Mouse (Mus musculus) myocyte (in vitro differentiated cells): Measurements from ENCODE around the gene Rxra. TPM values are rescaled to one million over a fixed set of nuclear protein-coding genes. Genes with fewer than 3 reads are reported as not detected.

Source experiments
- H3K27me3 ChIP-seq: one replicate; pipeline ENCODE4 v1.6.1; 2011; ENCODE audit not compliant: control insufficient read depth, insufficient read depth, insufficient read length
- H3K36me3 ChIP-seq: one replicate; pipeline ENCODE4 v1.6.1; 2011; ENCODE audit not compliant: control insufficient read depth, insufficient read depth
- H3K4me2 ChIP-seq: one replicate; pipeline ENCODE4 v1.6.1; 2011; ENCODE audit warnings: low read depth, control low read depth
- H3K4me3 ChIP-seq: one replicate; pipeline ENCODE4 v1.5.1; 2011; ENCODE audit warnings: mild to moderate bottlenecking, control low read depth, moderate library complexity
- H3K79me2 ChIP-seq: one replicate; pipeline ENCODE4 v1.6.1; 2011; ENCODE audit not compliant: control insufficient read depth, insufficient read depth
- H3ac ChIP-seq: one replicate; pipeline ENCODE4 v1.6.1; 2011; ENCODE audit not compliant: control insufficient read depth, insufficient read length
- CEBPB ChIP-seq: IDR thresholded peaks from 2 replicates; pipeline ENCODE4 v1.6.1; 2011; ENCODE audit warnings: mild to moderate bottlenecking, moderate library complexity; ENCODE audit not compliant: poor library complexity, insufficient read depth, severe bottlenecking
- E2F4 ChIP-seq: IDR thresholded peaks from one replicate; pipeline ENCODE4 v1.6.1; 2011; ENCODE audit warnings: mild to moderate bottlenecking, control low read depth, moderate library complexity; ENCODE audit not compliant: insufficient read depth
- MAX ChIP-seq: IDR thresholded peaks from one replicate; pipeline ENCODE4 v1.6.1; 2011; ENCODE audit warnings: low read depth, mild to moderate bottlenecking, control low read depth
- MYOD1 ChIP-seq, 3 experiments: IDR thresholded peaks; one replicate each; pipeline ENCODE4 v1.6.1; 2011; ENCODE audit warnings: control low read depth in 2 of 3, low read depth in 2 of 3, mild to moderate bottlenecking in 2 of 3, moderate library complexity in 1 of 3; ENCODE audit not compliant: insufficient read length in 2 of 3, control insufficient read depth in 1 of 3
- MYOG ChIP-seq, 3 experiments: IDR thresholded peaks; one replicate each; pipeline ENCODE4 v1.6.1; 2011; ENCODE audit warnings: control low read depth in 2 of 3, low read depth in 2 of 3, mild to moderate bottlenecking in 2 of 3; ENCODE audit not compliant: insufficient read length in 2 of 3, control insufficient read depth in 1 of 3, insufficient read depth in 1 of 3
- POLR2A ChIP-seq: IDR thresholded peaks from one replicate; pipeline ENCODE4 v1.6.1; 2011; ENCODE audit warnings: low read depth, mild to moderate bottlenecking, control low read depth, moderate library complexity; ENCODE audit not compliant: insufficient read length
- POLR2AphosphoS2 ChIP-seq: IDR thresholded peaks from one replicate; pipeline ENCODE4 v1.6.1; 2011; ENCODE audit warnings: low read depth, control low read depth; ENCODE audit not compliant: insufficient read length
- REST ChIP-seq: IDR thresholded peaks from one replicate; pipeline ENCODE4 v1.6.1; 2011; ENCODE audit warnings: mild to moderate bottlenecking, control low read depth, moderate library complexity; ENCODE audit not compliant: insufficient read depth, insufficient read length
- SRF ChIP-seq: IDR thresholded peaks from one replicate; pipeline ENCODE4 v1.6.1; 2011; ENCODE audit warnings: low read depth; ENCODE audit not compliant: control insufficient read depth, insufficient read length
- TCF12 ChIP-seq: IDR thresholded peaks from one replicate; pipeline ENCODE4 v1.6.1; 2011; ENCODE audit warnings: mild to moderate bottlenecking, control low read depth; ENCODE audit not compliant: poor library complexity, insufficient read depth, severe bottlenecking
- TCF3 ChIP-seq: IDR thresholded peaks from one replicate; pipeline ENCODE4 v1.6.1; 2011; ENCODE audit warnings: low read depth, control low read depth; ENCODE audit not compliant: insufficient read length
- USF1 ChIP-seq: IDR thresholded peaks from one replicate; pipeline ENCODE4 v1.6.1; 2011; ENCODE audit warnings: low read depth, mild to moderate bottlenecking, control low read depth, moderate library complexity
- polyA plus RNA-seq: library from polyadenylated mRNA; unstranded; fragments of >200 nt; fragmentation: generic; extraction: Trizol; gene quantifications from one replicate; pipeline ENCODE4 v1.2.1, GENCODE M21; 2012; ENCODE audit warnings: missing spikeins

Gene Rxra
- polyA plus RNA-seq, 1 experiment, result 22.0 TPM

- peak overlapping the region; percentile 30 for H3K4me2 ChIP-seq
- no peaks in the 10 kb centered on the region for H3K27me3 ChIP-seq
- H3K36me3 ChIP-seq, result no peaks in the 10 kb centered on the region
- H3K79me2 ChIP-seq, result peaks cover 2% of the 10 kb centered on the region
- H3ac ChIP-seq, result no peak overlapping the region
- TF ChIP-seq MYOD1 (IDR thresholded peaks at IDR 0.05; ENCODE audit: control insufficient read depth in 1 of 3, insufficient read length in 2 of 3, low read depth in 2 of 3) (peak in 2 of 3 experiments; percentile 0 to 27), TCF3 (no peak), SRF (no peak), POLR2AphosphoS2 (no peak), MYOG (IDR thresholded peaks at IDR 0.05; ENCODE audit: control insufficient read depth in 1 of 3, insufficient read depth in 1 of 3, insufficient read length in 2 of 3, low read depth in 2 of 3) (peak in 2 of 3 experiments; percentile 31 to 72), TCF12 (no peak), MAX (no peak), CEBPB (0 out of 2 replicates have a peak, but pooled peaks have one; percentile 32), USF1 (no peak), REST (no peak), E2F4 (no peak), POLR2A (no peak)
- no peak overlapping the region for H3K4me3 ChIP-seq
Observed at GRCm38 (mm10) chr2:27771936-27772335, 95.7 kb downstream of the Rxra start.

GRCm38 (mm10) chr2:27772841-27773388 lies 96.7 kb downstream of the Rxra start:
- H3K4me3 ChIP-seq, result no peak overlapping the region
- no peak overlapping the region for H3ac ChIP-seq
- H3K79me2 ChIP-seq, result peaks cover 10% of the 10 kb centered on the region
- TF ChIP-seq E2F4 (no peak), TCF12 (no peak), CEBPB (no peak)
- H3K27me3 ChIP-seq, result no peaks in the 10 kb centered on the region
- H3K36me3 ChIP-seq, result no peaks in the 10 kb centered on the region
- no peak overlapping the region for H3K4me2 ChIP-seq

DNA sequence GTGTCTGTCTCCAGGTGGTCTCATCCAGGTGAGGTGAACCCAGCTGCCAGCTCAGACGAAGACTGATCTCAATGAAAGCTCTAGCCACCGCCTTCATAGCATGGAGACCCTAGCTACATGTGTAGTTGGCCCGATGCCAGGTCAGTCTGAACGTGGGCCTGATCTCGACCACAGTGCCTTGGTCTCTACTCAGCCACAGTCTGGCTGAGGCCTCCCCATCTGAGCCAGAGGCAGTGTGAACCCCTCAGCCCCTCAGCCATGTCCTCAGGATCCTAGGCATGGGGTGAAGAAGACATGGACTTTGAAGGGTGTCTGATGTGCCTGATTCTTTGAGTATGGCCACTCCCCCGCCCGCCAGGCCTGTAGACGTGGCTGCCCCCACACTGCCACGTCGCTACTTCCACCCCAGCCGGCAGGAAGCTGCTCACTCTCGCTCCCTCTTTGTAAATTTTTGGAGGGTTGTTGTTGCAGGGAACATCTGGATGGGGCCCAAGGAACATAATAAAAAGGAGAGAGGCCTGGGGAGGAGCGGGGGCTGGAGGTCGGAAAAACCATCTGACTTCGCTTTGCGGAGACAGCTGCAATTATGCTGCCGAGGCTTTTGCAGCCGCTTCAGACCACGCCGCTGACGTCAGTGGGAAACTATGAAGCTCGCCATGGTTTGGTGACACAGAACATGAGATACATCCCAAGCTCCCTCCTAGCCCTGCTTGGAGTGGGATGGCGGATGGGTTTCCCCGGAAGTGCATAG lies 97.9 kb downstream of the Rxra start:
- peak; percentile 34 for TF ChIP-seq TCF3
- TF ChIP-seq E2F4, result no peak
- peak; percentile 7 for TF ChIP-seq POLR2AphosphoS2
- TF ChIP-seq USF1, result no peak
- no peak for TF ChIP-seq MAX
- peak; percentile 40 for TF ChIP-seq POLR2A
- TF ChIP-seq SRF, result no peak
- no peak for TF ChIP-seq REST
- TF ChIP-seq MYOG (IDR thresholded peaks at IDR 0.05; ENCODE audit: control insufficient read depth in 1 of 3, insufficient read depth in 1 of 3, insufficient read length in 2 of 3, low read depth in 2 of 3), result peak; percentile 48 to 93 (median 79)
- TF ChIP-seq MYOD1 (IDR thresholded peaks at IDR 0.05; ENCODE audit: control insufficient read depth in 1 of 3, insufficient read length in 2 of 3, low read depth in 2 of 3), result peak; percentile 55 to 93 (median 91)
- peak; percentile 51 for TF ChIP-seq TCF12
- no peak; the same call in 1 of the 2 replicates for TF ChIP-seq CEBPB
- H3K27me3 ChIP-seq, result no peaks in the 10 kb centered on the region
- H3K36me3 ChIP-seq, result no peaks in the 10 kb centered on the region
- H3K79me2 ChIP-seq, result peaks cover 10% of the 10 kb centered on the region
- H3K4me2 ChIP-seq, result peak overlapping the region; percentile 79
- H3ac ChIP-seq, result no peak overlapping the region
- H3K4me3 ChIP-seq, result no peak overlapping the region

GRCm38 (mm10) chr2:27775006-27775405 lies 98.8 kb downstream of the Rxra start:
- H3K4me2 ChIP-seq, result peak overlapping the region; percentile 79

GRCm38 (mm10) chr2:27775625-27776024 lies 99.4 kb downstream of the Rxra start:
- H3K27me3 ChIP-seq, result no peaks in the 10 kb centered on the region
- peaks cover 10% of the 10 kb centered on the region for H3K79me2 ChIP-seq
- peak overlapping the region; percentile 79 for H3K4me2 ChIP-seq
- no peak overlapping the region for H3K4me3 ChIP-seq
- no peak overlapping the region for H3ac ChIP-seq
- TF ChIP-seq MYOG (IDR thresholded peaks at IDR 0.05; ENCODE audit: control insufficient read depth in 1 of 3, insufficient read depth in 1 of 3, insufficient read length in 2 of 3, low read depth in 2 of 3), result peak in 1 of 3 experiments; percentile 47
- peak in 1 of 3 experiments; percentile 54 for TF ChIP-seq MYOD1 (IDR thresholded peaks at IDR 0.05; ENCODE audit: control insufficient read depth in 1 of 3, insufficient read length in 2 of 3, low read depth in 2 of 3)
- TF ChIP-seq SRF, result no peak
- peak; percentile 82 for TF ChIP-seq CEBPB
- no peak for TF ChIP-seq E2F4
- no peaks in the 10 kb centered on the region for H3K36me3 ChIP-seq

More at GRCm38 (mm10) chr2:27775006-27775405, 98.8 kb downstream of the Rxra start:
- peaks cover 10% of the 10 kb centered on the region for H3K79me2 ChIP-seq
- TF ChIP-seq MYOG (IDR thresholded peaks at IDR 0.05; ENCODE audit: control insufficient read depth in 1 of 3, insufficient read depth in 1 of 3, insufficient read length in 2 of 3, low read depth in 2 of 3) (no peak), MAX (no peak), MYOD1 (IDR thresholded peaks at IDR 0.05; ENCODE audit: control insufficient read depth in 1 of 3, insufficient read length in 2 of 3, low read depth in 2 of 3) (no peak), CEBPB (no peak)
- H3K36me3 ChIP-seq, result no peaks in the 10 kb centered on the region
- H3K27me3 ChIP-seq, result no peaks in the 10 kb centered on the region
- no peak overlapping the region for H3K4me3 ChIP-seq
- H3ac ChIP-seq, result no peak overlapping the region
